Mouse (Mus musculus) liver, embryonic 14.5 days (tissue): ENCODE measurements around the gene Tcte2. TPM values are rescaled to one million over a fixed set of nuclear protein-coding genes. Genes with fewer than 3 reads are reported as not detected.

Experiments
- ATAC-seq: fragments of 200-750 bp; cut with Nextera tagmentation; 2 replicates; pipeline ENCODE4 v1.8.0; 2017; ENCODE audit warnings: moderate number of reproducible peaks, mild to moderate bottlenecking, moderate library complexity; ENCODE audit not compliant: insufficient read depth
- DNase-seq, 3 experiments: peaks; one replicate each; pipeline ENCODE4 v3.0.0-alpha.2; 2012 to 2013; ENCODE audit warnings: low read depth in 3 of 3, low spot score in 3 of 3
- H3K27ac ChIP-seq: fragments of 300-500 bp; sonication (generic); 2 replicates; pipeline ENCODE4 v1.5.1; 2014; ENCODE audit warnings: moderate library complexity, mild to moderate bottlenecking, control low read depth, inconsistent platforms
- H3K27me3 ChIP-seq: fragments of 300-500 bp; sonication (generic); 2 replicates; pipeline ENCODE4 v1.6.1; 2014; ENCODE audit warnings: mild to moderate bottlenecking, low read length, moderate library complexity; ENCODE audit not compliant: control insufficient read depth, insufficient read depth
- H3K36me3 ChIP-seq: fragments of 300-500 bp; sonication (generic); replicated peaks from 2 replicates; pipeline ENCODE4 v1.6.1; 2014; ENCODE audit warnings: low read depth; ENCODE audit not compliant: control insufficient read depth, insufficient read depth
- H3K4me1 ChIP-seq, 2 experiments: fragments of 200-500 bp in 1 of 2; fragments of 300-500 bp in 1 of 2; sonication (generic) in 1 of 2; replicated peaks; 2 replicates each; pipeline ENCODE4 v1.6.1; 2012 to 2014; ENCODE audit warnings: antibody characterized with exemption in 1 of 2, inconsistent platforms in 1 of 2, low read length in 1 of 2; ENCODE audit not compliant: control insufficient read depth in 2 of 2, insufficient read depth in 2 of 2
- H3K4me2 ChIP-seq: fragments of 300-500 bp; sonication (generic); 2 replicates; pipeline ENCODE4 v1.6.1; 2014; ENCODE audit warnings: low read depth, mild to moderate bottlenecking, control low read depth, moderate library complexity
- H3K4me3 ChIP-seq, 2 experiments: fragments of 200-500 bp in 1 of 2; fragments of 300-500 bp in 1 of 2; sonication (generic) in 1 of 2; 2 replicates each; pipeline ENCODE4 v1.5.1; 2012 to 2014; ENCODE audit warnings: low read depth in 2 of 2, low read length in 2 of 2, mild to moderate bottlenecking in 2 of 2, control low read depth in 1 of 2, inconsistent platforms in 1 of 2, moderate library complexity in 1 of 2; ENCODE audit not compliant: insufficient read depth in 1 of 2
- H3K9ac ChIP-seq: fragments of 300-500 bp; sonication (generic); replicated peaks from 2 replicates; pipeline ENCODE4 v1.6.1; 2014; ENCODE audit warnings: mild to moderate bottlenecking, control low read depth, moderate library complexity
- H3K9me3 ChIP-seq: fragments of 300-500 bp; sonication (generic); 2 replicates; pipeline ENCODE4 v1.6.1; 2016; ENCODE audit warnings: low read length, mixed read lengths; ENCODE audit not compliant: control insufficient read depth
- CTCF ChIP-seq: IDR thresholded peaks from 2 replicates; pipeline ENCODE4 v1.5.1; 2016; ENCODE audit warnings: antibody characterized with exemption, low read depth, control low read depth
- EP300 ChIP-seq: IDR thresholded peaks from 2 replicates; pipeline ENCODE4 v1.6.1; 2016; ENCODE audit warnings: antibody characterized with exemption, low read depth
- whole genome bisulfite sequencing: fragments of 180-500 bp; shearing (Covaris S2); extraction: QIAGEN DNeasy Blood & Tissue Kit; methylation state at CpG from one replicate; pipeline ENCODE4 v1.1.7; 2014; ENCODE audit not compliant: insufficient replicate concordance; 5-methylcytosine and 5-hydroxymethylcytosine counted together
- polyA plus RNA-seq, 2 experiments: library from polyadenylated mRNA; depleted of rRNA in 1 of 2; stranded (reverse) in 1 of 2; unstranded in 1 of 2; fragments of >200 nt; fragmentation: Nextera tagmentation in 1 of 2; extraction: Ambion mirVana in 1 of 2; gene quantifications; 2 replicates each; pipeline versions ENCODE4 v1.2.1 to v1.2.3; 2012 to 2014

Gene Tcte2
- polyA plus RNA-seq, 2 experiments: 0.26 TPM; not detected in 1

GRCm38 (mm10) chr17:13754940-13755339 lies 6.7 kb downstream of the Tcte2 start:
- 50% methylated on average over 6 of the region's 6 CpGs for WGBS
- H3K4me2 ChIP-seq: no peak overlapping the region
- H3K27ac ChIP-seq: no peak overlapping the region
- ATAC-seq: no peak
- DNase-seq: no peak
- H3K9me3 ChIP-seq: no peaks in the 10 kb centered on the region
- H3K9ac ChIP-seq: no peak overlapping the region
- H3K36me3 ChIP-seq: no peaks in the 10 kb centered on the region
- TF ChIP-seq CTCF (no peak), EP300 (no peak)
- no peaks in the 10 kb centered on the region; a peak in 1 of 4 replicates for H3K4me1 ChIP-seq
- H3K4me3 ChIP-seq: no peak overlapping the region
- H3K27me3 ChIP-seq: peaks cover 18% of the 10 kb centered on the region

GRCm38 (mm10) chr17:13753918-13754317 lies 7.7 kb downstream of the Tcte2 start:
- Histone ChIP-seq H3K36me3 (no peaks in the 10 kb centered on the region), H3K4me3 (no peak overlapping the region), H3K27ac (no peak overlapping the region), H3K4me1 (no peaks in the 10 kb centered on the region), H3K9me3 (no peaks in the 10 kb centered on the region), H3K9ac (no peak overlapping the region), H3K4me2 (no peak overlapping the region), H3K27me3 (peaks cover 7% of the 10 kb centered on the region)
- ATAC-seq (no peak), DNase-seq (no peak)
- TF ChIP-seq CTCF: no peak
- TF ChIP-seq EP300: no peak
- WGBS: 63% methylated on average over 4 of the region's 4 CpGs

GRCm38 (mm10) chr17:13749027-13749426 lies 12.6 kb downstream of the Tcte2 start:
- Histone ChIP-seq H3K9ac (no peak overlapping the region), H3K4me2 (no peak overlapping the region), H3K36me3 (no peaks in the 10 kb centered on the region), H3K27ac (no peak overlapping the region), H3K9me3 (no peaks in the 10 kb centered on the region), H3K4me3 (no peak overlapping the region), H3K27me3 (no peaks in the 10 kb centered on the region), H3K4me1 (peaks cover 0 to 11% of the 10 kb centered on the region in 2 experiments; a peak in 2 of 4 replicates)
- TF ChIP-seq CTCF: no peak
- no peak for TF ChIP-seq EP300
- WGBS: 55% methylated on average over 4 of the region's 4 CpGs
- no peak for ATAC-seq
- DNase-seq: no peak

GRCm38 (mm10) chr17:13747681-13748080 lies 13.9 kb downstream of the Tcte2 start:
- WGBS: 82% methylated on average over 9 of the region's 9 CpGs
- Histone ChIP-seq H3K27me3 (no peaks in the 10 kb centered on the region), H3K36me3 (no peaks in the 10 kb centered on the region), H3K4me1 (peaks cover 0 to 20% of the 10 kb centered on the region in 2 experiments; a peak in 2 of 4 replicates), H3K9me3 (no peaks in the 10 kb centered on the region), H3K27ac (no peak overlapping the region), H3K9ac (no peak overlapping the region), H3K4me3 (no peak overlapping the region), H3K4me2 (no peak overlapping the region)
- ATAC-seq: no peak
- TF ChIP-seq CTCF (no peak), EP300 (no peak)
- no peak for DNase-seq

GRCm38 (mm10) chr17:13746330-13746729 lies 15.3 kb downstream of the Tcte2 start:
- no peak for TF ChIP-seq CTCF
- no peak for TF ChIP-seq EP300
- H3K4me2 ChIP-seq: no peak overlapping the region
- no peak for ATAC-seq
- H3K27me3 ChIP-seq: no peaks in the 10 kb centered on the region
- no peak for DNase-seq
- WGBS: 8% methylated on average over 6 of the region's 6 CpGs
- peaks cover 0 to 23% of the 10 kb centered on the region in 2 experiments; a peak in 2 of 4 replicates for H3K4me1 ChIP-seq
- no peak overlapping the region for H3K9ac ChIP-seq
- H3K27ac ChIP-seq: no peak overlapping the region
- H3K36me3 ChIP-seq: no peaks in the 10 kb centered on the region
- H3K9me3 ChIP-seq: no peaks in the 10 kb centered on the region
- H3K4me3 ChIP-seq: no peak overlapping the region
